Mouse (Mus musculus): ENCODE measurements around the gene Slc6a13.

- TF ChIP-seq CTCF (IDR thresholded peaks at IDR 0.05; ENCODE audit: insufficient read depth, low read depth, low read length) (no peak), POLR2A (IDR thresholded peaks at IDR 0.05; ENCODE audit: insufficient read depth, low read depth, low read length) (no peak)
Observed at GRCm38 (mm10) chr6:121310984-121311383, 11.0 kb downstream of the Slc6a13 start.

Data from olfactory bulb, adult 2 months (tissue).